Mouse (Mus musculus): ENCODE measurements around the gene Trp53rkb.

GRCm38 (mm10) chr2:166764051-166764450 lies 28.3 kb upstream of the Trp53rkb start:
- TF ChIP-seq CTCF (IDR thresholded peaks at IDR 0.05; ENCODE audit: borderline replicate concordance, control insufficient read depth, extremely low read depth, insufficient read depth, low read length, poor library complexity) = no peak
- no peak for TF ChIP-seq POLR2A (IDR thresholded peaks at IDR 0.05; ENCODE audit: control insufficient read depth, extremely low read depth, insufficient read depth, low read length, poor library complexity)
